Mouse (Mus musculus): ENCODE measurements around the gene Gm21761. TPM values are rescaled to one million over a fixed set of nuclear protein-coding genes. Genes with fewer than 3 reads are reported as not detected.

The Gm21761 gene
- total RNA-seq, 2 experiments from 2014 or later: not detected

Other genes with a start within 250 kb of the Gm21761 start
- gene Hmgcs1, start 238.9 kb downstream of the Gm21761 start, total RNA-seq (2021): 10 to 100 TPM; 23.6 to 31.9 TPM
- 1 to 10 TPM in 1 of 2 experiments, under 1 TPM in 1; 0.82 to 1.6 TPM for gene Nim1k, start 173.4 kb downstream of the Gm21761 start, total RNA-seq (2021)
- gene Zfp131, start 138.4 kb downstream of the Gm21761 start, total RNA-seq (2021): 10 to 100 TPM; 22.2 to 24.1 TPM
- not detected for gene AF067063, start 99.1 kb downstream of the Gm21761 start, total RNA-seq (2021)
- not detected for gene D13Ertd608e, start 93.3 kb downstream of the Gm21761 start, total RNA-seq (2021)
- gene Tcstv1, start 34.5 kb downstream of the Gm21761 start, total RNA-seq (2021): not detected
- not detected for gene B020031M17Rik, start 21.5 kb upstream of the Gm21761 start, total RNA-seq (2021)
- gene Gm36079, start 97.7 kb upstream of the Gm21761 start, total RNA-seq (2021): not detected
- gene Gm21188, start 122.9 kb upstream of the Gm21761 start, total RNA-seq (2021): under 1 TPM; 0.13 to 0.22 TPM
- not detected for gene Gm20767, start 211.0 kb upstream of the Gm21761 start, total RNA-seq (2021)
- not detected for gene Gm21818, start 243.2 kb upstream of the Gm21761 start, total RNA-seq (2021)